Mouse (Mus musculus) left cerebral cortex, postnatal 14 days (tissue): ENCODE data around the gene Lrrk1. TPM values are rescaled to one million over a fixed set of nuclear protein-coding genes. Genes with fewer than 3 reads are reported as not detected.

Source experiments
- DNase-seq, 2 experiments: peaks; one replicate each; pipeline ENCODE4 v3.0.0; 2021 to 2022; ENCODE audit warnings: low spot score in 2 of 2, mixed read lengths in 1 of 2
- intact Hi-C: fragments of 180-260 bp; cut with DNase I; formaldehyde crosslinking; loops from one replicate; pipeline ENCODE4 v1.15.1; 2025
- microRNA-seq, 2 experiments: library from miRNA; unstranded; fragments of <30 nt; microRNA quantifications; one replicate each; pipeline ENCODE4 v1.2.0; 2022
- total RNA-seq, 2 experiments: library from RNA; stranded (reverse); gene quantifications; 2 replicates each; pipeline ENCODE4 v1.2.3; 2021

The Lrrk1 gene
- total RNA-seq, 2 experiments from 2014 or later, result 3.5 to 4.4 TPM

DNA sequence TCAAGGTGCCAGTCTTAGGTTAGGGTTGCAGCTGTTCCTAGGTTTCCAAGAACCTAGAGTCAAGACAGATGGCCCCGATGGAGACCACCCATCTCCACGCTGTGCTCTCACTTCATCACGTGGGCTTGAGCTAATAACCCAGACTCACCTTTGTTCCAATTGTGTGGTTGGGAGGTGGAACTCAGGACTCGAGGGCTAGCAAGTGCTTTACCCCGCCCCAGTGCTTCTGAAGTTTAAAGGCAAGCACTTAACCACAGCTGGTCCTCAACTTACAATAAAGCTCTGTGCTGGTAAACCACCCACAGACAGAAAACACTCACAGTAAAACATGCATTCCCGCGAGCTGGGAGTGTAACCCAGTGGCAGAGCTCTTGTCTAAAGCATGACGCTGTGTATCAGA is 204.7 kb downstream of the Lrrk1 start:
- intact Hi-C loops, result no loop called here
- DNase-seq, result no peak

DNA sequence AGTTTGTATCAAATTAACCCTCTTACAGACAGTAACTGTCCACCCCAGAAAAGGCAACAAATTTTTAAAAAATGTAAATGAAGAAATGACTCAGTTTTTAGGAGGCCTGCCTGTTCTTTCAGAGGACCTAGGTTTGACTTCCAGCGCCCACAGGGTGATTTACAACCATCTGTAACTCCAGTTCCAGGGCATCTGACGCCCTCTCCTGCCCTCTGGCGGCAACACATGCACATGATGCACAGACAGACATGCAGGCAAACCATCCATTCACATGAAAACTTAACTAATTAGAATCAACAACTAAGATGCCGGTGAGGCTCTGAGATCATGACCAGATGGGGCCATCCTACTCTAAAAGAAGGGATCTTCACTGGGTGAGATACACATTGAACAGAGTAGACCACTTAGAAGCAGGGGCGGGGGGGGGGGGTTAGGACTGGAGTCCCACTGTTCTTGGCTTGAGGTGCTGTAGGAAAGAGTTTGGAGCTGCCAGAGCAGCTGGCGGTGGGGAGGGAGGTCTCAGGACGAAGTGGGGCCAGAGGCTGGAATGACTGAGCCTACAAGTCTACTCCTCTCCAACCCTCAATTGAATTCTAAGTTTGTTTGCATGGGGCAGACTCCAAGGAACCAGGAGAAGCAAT is 206.0 kb downstream of the Lrrk1 start:
- intact Hi-C loops, result no loop called here
- DNase-seq, result no peak

DNA sequence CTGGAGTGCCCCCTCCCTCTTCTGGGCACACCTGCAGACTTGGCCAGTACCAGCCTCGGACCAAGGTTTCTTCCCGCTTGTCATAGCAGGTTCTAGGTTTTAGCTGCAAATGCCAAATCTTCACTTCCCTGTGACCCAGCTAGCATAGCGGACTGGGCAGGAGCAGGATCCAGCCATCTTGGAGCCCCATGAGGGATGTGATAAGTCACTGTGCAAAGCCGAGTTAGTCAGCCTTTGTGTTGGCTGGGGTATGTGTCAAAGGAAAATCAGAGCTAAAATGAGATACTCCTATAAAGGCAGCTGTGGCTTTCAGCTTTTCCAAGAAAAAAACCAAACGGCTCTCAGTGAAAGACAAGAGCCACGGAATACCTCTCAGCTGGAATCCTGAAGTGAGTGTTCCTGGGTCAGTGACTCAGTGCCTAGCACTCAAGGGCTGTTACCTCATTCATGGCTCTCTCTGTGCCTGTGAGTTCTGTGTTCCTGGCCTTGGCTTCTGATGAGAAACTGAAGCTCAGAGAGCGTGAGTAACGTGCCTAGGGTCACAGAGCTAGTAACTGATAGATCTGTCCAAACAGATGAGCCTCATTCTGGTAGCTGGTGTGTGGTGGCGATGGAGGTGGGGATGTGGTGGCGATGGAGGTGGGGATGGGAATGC is 207.3 kb downstream of the Lrrk1 start:
- intact Hi-C loops, result no loop called here
- DNase-seq, result no peak

DNA sequence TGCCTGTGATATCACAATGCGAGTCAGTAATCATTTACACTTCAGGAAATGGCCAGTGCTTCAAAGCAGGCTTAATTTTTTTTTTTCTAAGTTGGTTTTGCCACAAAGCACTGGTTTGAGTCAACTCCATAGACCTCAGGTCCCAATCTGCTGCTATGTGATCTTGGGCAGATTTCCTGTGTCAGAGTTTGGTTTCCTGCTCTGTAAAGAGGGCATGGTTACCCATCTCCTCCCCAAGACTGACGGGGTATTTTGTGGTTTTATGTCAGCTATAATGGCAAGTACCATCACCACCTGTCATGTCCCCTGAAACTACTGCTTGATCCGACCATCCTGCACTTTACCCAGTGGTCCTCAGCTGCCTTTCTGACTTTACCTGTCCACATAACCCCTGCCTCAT is 207.9 kb downstream of the Lrrk1 start:
- intact Hi-C loops, result no loop called here
- DNase-seq, result no peak

DNA sequence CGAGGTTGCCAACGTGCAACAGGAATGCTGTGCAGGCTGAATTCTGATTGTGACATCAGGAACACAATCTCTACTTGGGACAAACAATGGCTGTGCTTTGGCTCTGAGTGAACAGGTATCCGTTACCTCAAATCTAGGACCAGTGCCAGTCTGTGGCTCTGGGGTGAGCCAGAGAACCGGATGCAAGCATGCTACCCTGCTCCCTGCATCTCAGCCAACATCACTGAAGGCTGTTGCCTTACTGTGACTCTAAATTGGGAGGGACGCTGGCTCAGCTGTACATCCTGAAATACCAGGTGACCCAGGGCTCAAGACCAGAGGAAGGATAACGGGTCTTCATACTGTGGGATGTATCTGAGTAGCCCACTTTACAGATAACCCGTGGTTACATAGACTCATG is 208.4 kb downstream of the Lrrk1 start:
- DNase-seq, result no peak
- intact Hi-C loops, result no loop called here

DNA sequence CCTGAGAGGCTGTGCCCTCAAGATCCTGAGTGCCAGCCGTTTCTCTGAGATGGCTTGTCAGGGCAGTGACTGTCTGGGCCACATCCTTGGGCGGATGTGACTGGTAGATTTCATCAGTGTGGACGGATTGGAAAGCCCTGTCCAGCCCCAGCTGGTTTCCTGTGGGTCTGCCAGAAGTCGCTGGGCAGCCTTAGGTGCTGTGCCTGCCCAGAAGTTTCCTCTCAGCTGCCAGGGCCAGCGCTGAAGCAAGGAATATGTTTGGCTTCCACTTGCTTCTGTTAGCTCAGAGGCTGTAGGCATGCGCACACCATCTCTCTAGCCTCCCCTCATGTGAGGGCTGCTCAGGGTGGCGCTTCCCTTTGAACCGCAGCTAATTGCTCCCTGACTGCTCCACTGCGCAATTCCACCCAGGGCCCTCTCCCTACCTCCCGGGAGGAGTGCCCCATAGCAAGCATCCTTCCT is 209.0 kb downstream of the Lrrk1 start:
- intact Hi-C loops, result no loop called here
- peak; percentile 55 to 70 for DNase-seq

DNA sequence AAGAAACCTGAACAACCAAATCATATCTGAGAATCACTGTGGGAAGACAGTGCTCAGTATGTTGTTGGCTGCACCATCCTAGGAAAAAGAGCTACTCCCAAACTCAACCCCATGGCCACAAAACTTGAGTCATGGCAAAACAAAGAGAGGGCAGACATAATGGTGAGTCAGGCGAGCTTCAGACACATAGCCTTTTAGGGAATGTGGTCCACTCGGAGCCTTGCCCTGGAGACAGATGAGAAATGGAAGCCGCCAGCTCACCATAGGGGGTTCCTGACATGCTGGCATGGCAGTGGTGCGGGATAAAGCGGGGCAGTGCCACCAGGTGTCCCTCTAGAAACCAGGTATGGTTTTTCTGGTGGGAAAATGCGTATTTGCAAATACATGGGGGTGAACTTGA is 210.0 kb downstream of the Lrrk1 start:
- DNase-seq, result no peak
- intact Hi-C loops, result no loop called here

DNA sequence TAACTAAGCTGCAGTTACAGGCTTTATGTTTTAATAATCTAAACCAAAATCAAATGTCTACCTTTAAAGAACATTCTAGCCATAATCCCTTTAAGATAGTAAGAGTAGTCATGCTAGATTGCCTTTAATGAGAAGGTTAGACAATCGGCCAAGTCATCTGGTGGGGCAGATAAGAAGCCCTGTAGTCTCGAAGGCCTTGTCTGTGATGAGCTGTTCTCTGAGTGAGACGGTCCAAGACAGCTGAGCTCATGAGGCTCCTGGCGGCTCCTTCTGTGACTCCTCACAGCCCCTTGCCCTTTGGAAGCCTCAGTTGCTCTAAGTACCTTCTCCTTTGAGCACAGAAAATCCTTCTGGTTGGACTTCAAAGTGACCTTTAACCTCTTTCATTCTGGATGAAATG is 211.2 kb downstream of the Lrrk1 start:
- DNase-seq, result no peak
- intact Hi-C loops, result no loop called here

Small RNA genes within 50 kb of the gene (microRNA-seq; reads per million reads assigned to microRNA genes)
- 0 reads per million in 2 experiments for gene Mir7057

Other genes with a start within 250 kb of the Lrrk1 start
- gene Gm10974, start 22.4 kb downstream of the Lrrk1 start, total RNA-seq, result not detected
- 1 to 10 TPM; 2.9 to 3.4 TPM for gene Aldh1a3, start 39.2 kb upstream of the Lrrk1 start, total RNA-seq